Mouse (Mus musculus) heart, postnatal 25 days (tissue): ENCODE data around the gene Olfr49. TPM values are rescaled to one million over a fixed set of nuclear protein-coding genes. Genes with fewer than 3 reads are reported as not detected.
"Not testable (repeated sequence)": the region's sequence is repeated elsewhere in the genome, so short reads cannot be mapped to it uniquely, and the experiment has no call there.

ENCODE experiments used
- DNase-seq: peaks from one replicate; pipeline ENCODE4 v3.0.0; 2022; ENCODE audit warnings: low spot score
- intact Hi-C: fragments of 180-260 bp; cut with DNase I; formaldehyde crosslinking; loops from one replicate; pipeline ENCODE4 v1.15.1; 2025
- total RNA-seq, 2 experiments: library from RNA; stranded (reverse); gene quantifications; 2 replicates each; pipeline ENCODE4 v1.2.3; 2021

Olfr49 gene
- total RNA-seq, 2 experiments from 2014 or later = not detected

DNA sequence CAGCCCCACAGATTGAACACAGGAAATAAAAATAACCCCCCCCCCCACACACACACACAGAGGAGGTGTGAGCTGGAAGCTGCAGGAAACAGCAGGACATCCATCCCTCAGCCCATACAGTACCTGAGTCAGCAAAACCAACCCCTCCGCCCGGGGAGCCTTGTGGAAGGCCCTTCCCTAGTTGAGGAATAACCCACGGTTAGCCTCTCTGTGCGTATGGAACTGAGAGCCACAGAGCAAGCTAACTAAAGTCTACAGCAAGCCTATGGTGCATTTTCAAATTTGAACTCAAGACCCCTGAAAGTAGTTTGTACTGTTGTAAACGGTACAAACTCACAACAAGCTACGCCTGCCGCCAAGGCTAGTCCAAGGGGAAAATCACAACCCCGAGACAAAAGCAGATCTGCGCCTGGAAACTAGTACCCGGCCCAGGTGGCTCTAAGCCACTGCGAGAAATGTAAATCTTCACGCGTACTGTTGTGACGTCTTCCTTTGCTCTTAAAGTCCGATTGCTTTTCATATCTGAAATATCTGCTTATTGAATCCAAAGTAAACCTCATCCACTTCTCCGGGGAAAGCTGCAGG is 51.1 kb downstream of the Olfr49 start:
- intact Hi-C loops = no loop called here
- no peak for DNase-seq

GRCm38 (mm10) chr14:54232811-54233558 is 51.8 kb downstream of the Olfr49 start:
- DNase-seq = peak; percentile 52
- intact Hi-C loops = no loop called here

DNA sequence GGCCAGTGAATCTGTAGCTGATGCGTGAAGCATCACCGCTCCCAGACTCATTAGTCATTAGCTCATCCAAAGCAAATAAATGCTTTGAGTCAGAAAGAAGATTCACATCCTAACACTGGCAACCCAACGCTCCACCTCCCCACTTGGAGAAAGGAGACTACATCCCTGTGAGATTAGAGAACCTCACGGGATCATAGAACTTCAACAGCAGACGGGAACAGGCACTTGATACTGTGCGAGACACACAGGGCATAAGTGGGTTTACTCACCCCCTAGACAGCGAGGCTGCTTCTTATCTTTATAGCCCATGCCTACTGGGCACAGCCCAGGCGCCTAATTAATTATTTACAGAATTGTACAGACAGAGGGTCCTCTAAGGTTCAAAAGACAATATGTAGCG is 52.6 kb downstream of the Olfr49 start:
- DNase-seq = no peak
- intact Hi-C loops = no loop called here

DNA sequence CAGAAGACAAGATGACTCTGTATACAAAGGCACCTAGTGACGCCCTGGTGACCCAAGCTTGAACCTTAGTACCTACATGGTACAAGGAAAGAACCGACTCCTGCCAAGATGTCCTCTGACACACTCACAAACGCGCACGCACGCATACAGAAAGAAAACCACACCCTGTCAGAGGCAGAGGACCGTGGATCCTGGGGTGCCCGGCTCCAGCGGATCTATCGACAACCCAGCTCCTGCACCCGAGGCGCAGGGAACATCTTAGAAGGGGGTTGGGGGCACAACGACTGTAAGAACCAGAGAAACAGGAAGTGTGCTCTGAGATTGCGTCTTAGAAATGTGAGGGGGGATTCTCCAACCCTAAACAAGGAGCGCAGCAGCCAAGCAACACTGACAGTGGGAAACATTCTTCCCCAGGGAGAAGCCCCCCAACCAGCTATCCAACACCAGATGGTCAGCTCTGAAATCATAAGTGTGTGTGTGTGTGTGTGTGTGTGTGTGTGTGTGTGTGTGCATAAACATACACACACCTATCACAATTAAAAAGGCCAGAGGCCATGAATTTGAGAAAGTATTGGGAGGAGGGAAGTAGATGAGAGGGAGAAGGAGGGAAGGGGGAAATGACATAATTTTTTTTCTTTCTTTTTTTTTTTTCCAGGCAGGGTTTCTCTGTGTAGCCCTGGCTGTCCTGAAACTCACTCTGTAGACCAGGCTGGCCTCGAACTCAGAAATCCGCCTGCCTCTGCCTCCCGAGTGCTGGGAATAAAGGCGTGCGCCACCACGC is 53.4 kb downstream of the Olfr49 start:
- no peak for DNase-seq
- intact Hi-C loops = no loop called here

DNA sequence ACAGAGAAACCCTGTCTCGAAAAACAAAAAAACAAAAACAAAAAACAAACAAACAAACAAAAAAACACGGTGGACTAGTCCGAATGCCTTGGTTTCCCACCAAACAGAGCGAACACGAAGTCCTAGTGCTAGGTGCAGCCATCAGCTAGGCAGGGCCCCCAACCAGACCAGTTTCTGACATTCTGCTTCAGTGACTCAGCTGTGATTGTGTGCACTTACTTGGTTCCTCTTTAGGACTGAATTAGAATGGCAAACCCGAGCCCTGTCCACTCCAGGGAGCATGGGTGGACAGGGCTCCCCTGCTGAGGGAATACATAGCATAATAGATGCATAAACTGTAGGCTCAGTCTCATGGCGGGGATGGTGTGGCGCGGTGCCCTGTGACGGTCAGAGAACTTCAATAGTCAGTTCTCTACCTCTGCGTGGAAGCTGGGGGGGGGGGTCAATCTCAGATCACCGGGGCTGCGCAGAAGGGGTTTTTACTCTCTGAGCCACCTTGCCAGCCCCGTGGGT is 54.0 kb downstream of the Olfr49 start:
- intact Hi-C loops = no loop called here
- no peak for DNase-seq

GRCm38 (mm10) chr14:54229849-54230248 is 54.9 kb downstream of the Olfr49 start:
- not testable (repeated sequence) for DNase-seq
- intact Hi-C loops = loop anchor here (2.0 to 10.0 kb wide), 5 partner anchors 132 to 415 kb away; partner anchors contain the start of genes Ajuba, Cdh24, Gm17606 and Oxa1l

DNA sequence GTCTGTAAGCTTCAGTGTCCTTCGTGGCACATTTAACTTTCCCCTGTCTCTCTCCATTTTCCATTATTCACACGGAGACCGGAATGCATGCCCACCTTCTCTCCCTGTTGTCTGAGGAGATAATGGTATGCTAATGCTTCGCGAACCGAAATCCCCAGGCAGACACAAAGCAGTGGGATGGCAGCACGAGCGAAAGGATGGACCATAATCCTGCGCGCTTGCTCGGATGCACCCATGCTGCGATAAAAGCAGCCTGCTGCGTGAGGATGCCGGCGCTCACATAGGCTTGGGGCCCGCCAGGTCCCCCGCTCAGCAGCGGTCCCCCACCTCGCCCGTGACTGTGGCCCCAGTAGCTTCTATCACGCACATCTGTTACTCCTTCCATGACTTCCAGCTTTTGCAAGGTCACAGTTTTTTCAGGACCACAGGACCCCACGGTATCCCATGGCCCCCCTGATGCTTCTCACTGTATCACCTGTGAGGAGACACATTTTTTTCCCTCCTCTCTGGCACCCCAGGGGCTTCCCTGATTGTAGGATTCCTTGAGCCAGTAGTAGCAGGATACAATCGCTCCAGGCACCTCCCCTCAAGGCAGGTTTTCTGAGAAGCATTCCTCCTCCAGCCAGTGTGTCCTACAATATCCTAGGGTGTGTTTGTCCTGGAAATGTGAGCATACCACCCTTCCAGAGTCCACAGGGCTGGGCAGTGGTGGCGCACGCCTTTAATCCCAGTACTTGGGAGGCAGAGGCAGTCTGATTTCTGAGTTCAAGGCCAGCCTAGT is 55.6 kb downstream of the Olfr49 start:
- intact Hi-C loops = loop anchor here (1.0 to 10.0 kb wide), 7 partner anchors 133 to 416 kb away; partner anchors contain the start of genes Ajuba, Cdh24, Gm17606 and Oxa1l
- DNase-seq = no peak

DNA sequence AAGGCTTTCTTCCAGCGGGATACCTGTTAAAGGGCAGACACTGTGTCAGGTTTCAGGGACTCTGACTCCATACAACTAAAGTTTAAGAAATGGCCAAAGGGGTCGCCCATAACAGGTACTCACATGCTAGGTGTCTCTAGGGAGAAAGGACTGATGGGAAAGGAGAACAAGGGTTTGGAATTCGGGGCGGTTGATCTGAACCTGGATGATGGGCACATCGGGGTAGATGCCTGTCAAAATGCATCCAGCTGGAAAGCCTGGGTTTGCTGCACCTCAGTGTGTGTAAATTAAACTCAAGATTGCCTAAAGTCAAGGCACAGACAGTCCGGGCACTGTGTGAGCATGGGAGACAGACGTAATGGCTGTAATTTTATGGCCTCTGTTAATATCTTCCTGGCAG is 56.2 kb downstream of the Olfr49 start:
- no peak for DNase-seq
- intact Hi-C loops = loop anchor here (1.0 to 10.0 kb wide), 7 partner anchors 134 to 416 kb away; partner anchors contain the start of genes Ajuba, Cdh24, Gm17606 and Oxa1l

Other genes with a start within 250 kb of the Olfr49 start
- 100 to 1,000 TPM; 103 to 112 TPM for gene Dad1, start 30.8 kb downstream of the Olfr49 start, total RNA-seq
- gene Abhd4, start 30.8 kb downstream of the Olfr49 start, total RNA-seq = 10 to 100 TPM; 44.6 to 44.8 TPM
- 100 to 1,000 TPM; 103 to 111 TPM for gene Oxa1l, start 75.9 kb upstream of the Olfr49 start, total RNA-seq
- gene Slc7a7, start 132.8 kb upstream of the Olfr49 start, total RNA-seq = 1 to 10 TPM; 7.7 to 7.9 TPM
- gene Mrpl52, start 142.0 kb upstream of the Olfr49 start, total RNA-seq = 100 to 1,000 TPM; 114 to 121 TPM
- 10 to 100 TPM; 16.5 to 23.6 TPM for gene Mmp14, start 146.7 kb upstream of the Olfr49 start, total RNA-seq
- gene Lrp10, start 179.2 kb upstream of the Olfr49 start, total RNA-seq = 10 to 100 TPM; 53.9 to 59.8 TPM
- gene Rem2, start 191.2 kb upstream of the Olfr49 start, total RNA-seq = not detected
- 10 to 100 TPM; 30.3 to 31.7 TPM for gene Prmt5, start 232.6 kb upstream of the Olfr49 start, total RNA-seq